Mouse (Mus musculus) ES-Bruce4 (cell line): ENCODE measurements around the gene Palmd. TPM values are rescaled to one million over a fixed set of nuclear protein-coding genes. Genes with fewer than 3 reads are reported as not detected.

ENCODE experiments used
- H3K27ac ChIP-seq: 2 replicates; pipeline ENCODE4 v1.5.1; 2012; ENCODE audit warnings: low read length, inconsistent platforms; ENCODE audit not compliant: insufficient read depth
- H3K27me3 ChIP-seq: 2 replicates; pipeline ENCODE4 v1.6.1; 2012; ENCODE audit warnings: mild to moderate bottlenecking, low read length, inconsistent platforms; ENCODE audit not compliant: control insufficient read depth, poor library complexity, insufficient read depth, severe bottlenecking
- H3K36me3 ChIP-seq: 2 replicates; pipeline ENCODE4 v1.6.1; 2012; ENCODE audit warnings: inconsistent platforms, mild to moderate bottlenecking, low read length, moderate library complexity; ENCODE audit not compliant: control insufficient read depth, poor library complexity, insufficient read depth, severe bottlenecking
- H3K4me1 ChIP-seq: one replicate; pipeline ENCODE4 v1.8.1; 2011; ENCODE audit warnings: low read length; ENCODE audit not compliant: control insufficient read depth, insufficient read depth
- H3K4me3 ChIP-seq: 2 replicates; pipeline ENCODE4 v1.5.1; 2011; ENCODE audit warnings: low read depth, mild to moderate bottlenecking, low read length
- H3K9ac ChIP-seq: 2 replicates; pipeline ENCODE4 v1.6.1; 2012; ENCODE audit warnings: low read depth, mild to moderate bottlenecking, inconsistent platforms; ENCODE audit not compliant: poor library complexity, severe bottlenecking
- H3K9me3 ChIP-seq: replicated peaks from 2 replicates; pipeline ENCODE4 v1.6.1; 2012; ENCODE audit warnings: mild to moderate bottlenecking, low read length, inconsistent platforms; ENCODE audit not compliant: control insufficient read depth, poor library complexity, insufficient read depth, severe bottlenecking
- CTCF ChIP-seq: IDR thresholded peaks from one replicate; pipeline ENCODE4 v1.8.1; 2011; ENCODE audit warnings: low read depth, low read length
- EP300 ChIP-seq: IDR thresholded peaks from 2 replicates; pipeline ENCODE4 v1.6.1; 2011; ENCODE audit warnings: low read depth, low read length; ENCODE audit not compliant: insufficient read depth
- POLR2A ChIP-seq: IDR thresholded peaks from one replicate; pipeline ENCODE4 v1.8.1; 2011; ENCODE audit warnings: low read length; ENCODE audit not compliant: insufficient read depth
- polyA plus RNA-seq: library from polyadenylated mRNA; stranded (reverse); fragments of >200 nt; gene quantifications from 2 replicates; pipeline ENCODE4 v1.2.4, GENCODE M21; 2011; ENCODE audit warnings: low read depth; ENCODE audit not compliant: missing spikeins, insufficient read depth, insufficient read length

Gene Palmd
- polyA plus RNA-seq, 1 experiment, result not detected

DNA sequence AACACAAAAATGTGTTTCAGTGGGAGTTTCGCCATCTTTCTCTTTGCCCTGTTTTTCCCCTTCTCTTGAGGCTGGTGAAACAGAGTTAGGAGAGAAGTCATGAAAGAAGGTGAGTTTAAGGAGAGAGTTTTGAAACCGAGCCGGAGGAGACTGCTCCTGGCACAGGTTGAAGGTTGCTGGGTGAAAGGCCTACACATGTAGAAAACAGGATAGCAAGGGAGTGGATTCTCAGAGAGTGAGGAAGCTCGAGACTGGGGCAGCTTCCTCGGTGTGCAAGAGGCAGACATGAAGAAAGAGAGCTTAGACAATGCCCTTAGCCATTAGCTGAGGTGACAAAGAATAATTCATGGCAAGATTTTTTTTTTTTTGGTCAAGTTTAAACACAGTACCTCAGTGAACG, 15.4 kb downstream of the Palmd start:
- Histone ChIP-seq H3K4me1 (no peaks in the 10 kb centered on the region), H3K9ac (no peak overlapping the region), H3K4me3 (no peak overlapping the region), H3K9me3 (no peaks in the 10 kb centered on the region), H3K36me3 (no peaks in the 10 kb centered on the region), H3K27me3 (no peaks in the 10 kb centered on the region), H3K27ac (no peak overlapping the region)
- TF ChIP-seq CTCF (no peak), EP300 (no peak), POLR2A (no peak)

- Histone ChIP-seq H3K27me3 (no peaks in the 10 kb centered on the region), H3K9me3 (no peaks in the 10 kb centered on the region), H3K4me3 (no peak overlapping the region), H3K4me1 (no peaks in the 10 kb centered on the region), H3K36me3 (no peaks in the 10 kb centered on the region), H3K9ac (no peak overlapping the region), H3K27ac (no peak overlapping the region)
- no peak for TF ChIP-seq CTCF
- no peak for TF ChIP-seq POLR2A
- no peak for TF ChIP-seq EP300
Observed at GRCm38 (mm10) chr3:116952242-116952899, 16.4 kb downstream of the Palmd start.

- no peak overlapping the region for H3K27ac ChIP-seq
- no peak overlapping the region for H3K4me3 ChIP-seq
- H3K9me3 ChIP-seq, result no peaks in the 10 kb centered on the region
- no peak overlapping the region for H3K9ac ChIP-seq
- no peaks in the 10 kb centered on the region for H3K27me3 ChIP-seq
- H3K4me1 ChIP-seq, result no peaks in the 10 kb centered on the region
- TF ChIP-seq CTCF (no peak), EP300 (no peak), POLR2A (no peak)
- no peaks in the 10 kb centered on the region for H3K36me3 ChIP-seq
Observed at GRCm38 (mm10) chr3:116951489-116951888, 17.3 kb downstream of the Palmd start.

GRCm38 (mm10) chr3:116950665-116951115, 18.1 kb downstream of the Palmd start:
- Histone ChIP-seq H3K9ac (no peak overlapping the region), H3K27ac (no peak overlapping the region), H3K36me3 (no peaks in the 10 kb centered on the region), H3K4me3 (no peak overlapping the region), H3K27me3 (no peaks in the 10 kb centered on the region), H3K9me3 (no peaks in the 10 kb centered on the region), H3K4me1 (no peaks in the 10 kb centered on the region)
- TF ChIP-seq CTCF (no peak), EP300 (no peak), POLR2A (no peak)

DNA sequence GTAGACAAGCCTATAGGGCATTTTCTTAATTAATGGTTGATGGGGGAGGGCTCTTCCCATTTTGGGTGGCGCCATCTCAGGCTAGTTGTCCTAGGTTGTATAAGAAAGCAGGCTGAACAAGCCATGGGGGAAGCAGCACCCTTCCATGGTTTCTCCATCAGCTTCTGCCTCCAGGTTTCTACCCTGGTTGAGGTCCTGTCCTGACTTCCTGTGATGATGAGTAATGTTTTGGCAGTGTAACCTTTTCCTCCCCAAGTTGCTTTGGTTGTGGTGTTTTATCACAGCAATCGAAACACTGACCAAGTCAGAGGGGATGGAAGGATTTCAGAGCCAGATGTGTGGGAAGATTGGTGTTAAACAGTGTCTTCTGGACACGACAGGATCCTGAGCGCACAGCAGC, 22.3 kb downstream of the Palmd start:
- H3K36me3 ChIP-seq, result no peaks in the 10 kb centered on the region
- no peaks in the 10 kb centered on the region for H3K27me3 ChIP-seq
- TF ChIP-seq EP300, result no peak
- TF ChIP-seq CTCF, result no peak
- TF ChIP-seq POLR2A, result no peak
- no peaks in the 10 kb centered on the region for H3K9me3 ChIP-seq
- no peaks in the 10 kb centered on the region for H3K4me1 ChIP-seq
- H3K27ac ChIP-seq, result no peak overlapping the region
- no peak overlapping the region for H3K9ac ChIP-seq
- no peak overlapping the region for H3K4me3 ChIP-seq

DNA sequence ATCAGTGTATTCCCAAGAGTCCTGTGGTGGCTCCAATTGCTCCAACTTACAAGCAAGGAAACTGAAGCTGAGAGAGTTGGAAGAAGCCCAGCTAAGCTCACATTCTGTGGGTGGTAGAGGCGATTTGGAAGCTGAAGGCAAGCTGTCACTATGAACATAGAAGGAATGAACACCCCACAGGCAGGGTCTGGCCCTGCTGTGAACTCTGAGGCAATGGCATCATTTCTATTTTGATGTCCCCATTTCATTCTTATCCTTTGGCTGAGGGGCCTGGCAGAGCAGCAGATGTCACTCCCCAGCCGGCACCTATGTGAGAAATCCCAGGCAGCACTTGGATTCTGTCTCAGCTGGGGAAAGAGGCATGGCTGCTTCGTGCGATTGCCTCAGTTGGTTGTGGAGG, 25.4 kb downstream of the Palmd start:
- TF ChIP-seq POLR2A (no peak), CTCF (no peak), EP300 (no peak)
- Histone ChIP-seq H3K9me3 (no peaks in the 10 kb centered on the region), H3K9ac (no peak overlapping the region), H3K27me3 (no peaks in the 10 kb centered on the region), H3K4me3 (no peak overlapping the region), H3K27ac (no peak overlapping the region), H3K4me1 (no peaks in the 10 kb centered on the region), H3K36me3 (no peaks in the 10 kb centered on the region)
